Mouse (Mus musculus): ENCODE measurements around the gene Me3.

DNA sequence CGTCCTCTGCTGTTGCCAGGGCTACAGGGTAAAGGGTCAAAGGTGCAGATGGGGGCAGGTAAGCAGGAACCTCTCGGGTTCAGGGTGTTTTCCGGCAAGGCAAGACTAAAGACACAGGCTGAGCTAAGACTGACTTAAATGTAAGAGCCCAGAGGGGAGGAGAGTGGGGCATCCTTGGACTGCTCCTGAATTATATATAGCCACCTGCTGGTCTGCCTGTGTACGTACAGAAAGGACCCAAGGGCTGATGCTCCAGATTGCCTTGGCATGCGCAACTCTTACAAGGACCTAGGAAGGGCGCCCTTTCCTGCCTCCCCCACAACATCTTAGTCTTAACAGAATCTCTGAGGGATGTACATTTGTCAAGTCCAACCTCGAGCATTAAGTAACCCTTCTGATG lies 197.0 kb downstream of the Me3 start:
- TF ChIP-seq POLR2A (IDR thresholded peaks at IDR 0.05; ENCODE audit: low read depth, low read length) = no peak
- no peak for TF ChIP-seq CTCF (IDR thresholded peaks at IDR 0.05; ENCODE audit: extremely low read depth, insufficient read depth, insufficient read length, insufficient replicate concordance)
